Mouse (Mus musculus) spleen, adult 2 months (tissue): ENCODE data around the gene Thsd4.

Experiments
- CTCF ChIP-seq: fragments of 200-500 bp; IDR thresholded peaks from 2 replicates; pipeline ENCODE4 v1.5.1; 2011; ENCODE audit warnings: mild to moderate bottlenecking, inconsistent platforms; ENCODE audit not compliant: insufficient read depth, insufficient read length, insufficient replicate concordance; ENCODE audit errors: extremely low read depth
- POLR2A ChIP-seq: fragments of 200-500 bp; IDR thresholded peaks from 2 replicates; pipeline ENCODE4 v1.6.1; 2011; ENCODE audit warnings: low read depth, low read length, inconsistent platforms

GRCm38 (mm10) chr9:60307469-60307868, 214.4 kb downstream of the Thsd4 start:
- TF ChIP-seq POLR2A (no peak), CTCF (no peak)
